Mouse (Mus musculus) cerebellum, adult 8-10 months (tissue): ENCODE measurements around the gene Dusp7.

Experiments
- DNase-seq: peaks from one replicate; pipeline ENCODE4 v3.0.0; 2022

The Dusp7 gene

GRCm38 (mm10) chr9:106368112-106368717 lies at the start of gene Dusp7:
Gene Dusp7, plus strand, starts transcription at chr9:106368632.
- peak; percentile 77 for DNase-seq

- DNase-seq, result no peak
Measured at GRCm38 (mm10) chr9:106319095-106319494, 49.3 kb upstream of the Dusp7 start.

GRCm38 (mm10) chr9:106322497-106322896 lies 45.9 kb upstream of the Dusp7 start:
- no peak for DNase-seq

GRCm38 (mm10) chr9:106326241-106326640 lies 42.2 kb upstream of the Dusp7 start:
- DNase-seq, result no peak

GRCm38 (mm10) chr9:106327125-106327809 lies 41.2 kb upstream of the Dusp7 start:
- no peak for DNase-seq

- DNase-seq, result no peak
Measured at GRCm38 (mm10) chr9:106328068-106328610, 40.3 kb upstream of the Dusp7 start.

- DNase-seq, result no peak
Measured at GRCm38 (mm10) chr9:106328772-106329511, 39.5 kb upstream of the Dusp7 start.

- no peak for DNase-seq
Measured at GRCm38 (mm10) chr9:106332746-106333145, 35.7 kb upstream of the Dusp7 start.

GRCm38 (mm10) chr9:106337620-106338019 lies 30.8 kb upstream of the Dusp7 start:
- no peak for DNase-seq

- no peak for DNase-seq
Measured at GRCm38 (mm10) chr9:106338462-106339172, 29.8 kb upstream of the Dusp7 start.

GRCm38 (mm10) chr9:106339173-106339558 lies 29.3 kb upstream of the Dusp7 start:
- DNase-seq, result no peak

GRCm38 (mm10) chr9:106339730-106340129 lies 28.7 kb upstream of the Dusp7 start:
- DNase-seq, result no peak

GRCm38 (mm10) chr9:106340501-106341312 lies 27.7 kb upstream of the Dusp7 start:
- no peak for DNase-seq

- DNase-seq, result no peak
Measured at GRCm38 (mm10) chr9:106341313-106341686, 27.1 kb upstream of the Dusp7 start.

- DNase-seq, result no peak
Measured at GRCm38 (mm10) chr9:106342573-106342972, 25.9 kb upstream of the Dusp7 start.

- peak; percentile 39 for DNase-seq
Measured at GRCm38 (mm10) chr9:106345167-106345566, 23.3 kb upstream of the Dusp7 start.

- DNase-seq, result no peak
Measured at GRCm38 (mm10) chr9:106345630-106346029, 22.8 kb upstream of the Dusp7 start.

GRCm38 (mm10) chr9:106348281-106348680 lies 20.2 kb upstream of the Dusp7 start:
- no peak for DNase-seq

- DNase-seq, result peak; percentile 33
Measured at GRCm38 (mm10) chr9:106349075-106349474, 19.4 kb upstream of the Dusp7 start.

- DNase-seq, result no peak
Measured at GRCm38 (mm10) chr9:106351178-106351577, 17.3 kb upstream of the Dusp7 start.

- DNase-seq, result no peak
Measured at GRCm38 (mm10) chr9:106353779-106354178, 14.7 kb upstream of the Dusp7 start.

GRCm38 (mm10) chr9:106354810-106355209 lies 13.6 kb upstream of the Dusp7 start:
- no peak for DNase-seq
